Mouse (Mus musculus): ENCODE data around the gene Ttll5. TPM values are rescaled to one million over a fixed set of nuclear protein-coding genes. Genes with fewer than 3 reads are reported as not detected.

The Ttll5 gene
- polyA plus RNA-seq, 1 experiment from 2014 or later: 3.7 TPM

DNA sequence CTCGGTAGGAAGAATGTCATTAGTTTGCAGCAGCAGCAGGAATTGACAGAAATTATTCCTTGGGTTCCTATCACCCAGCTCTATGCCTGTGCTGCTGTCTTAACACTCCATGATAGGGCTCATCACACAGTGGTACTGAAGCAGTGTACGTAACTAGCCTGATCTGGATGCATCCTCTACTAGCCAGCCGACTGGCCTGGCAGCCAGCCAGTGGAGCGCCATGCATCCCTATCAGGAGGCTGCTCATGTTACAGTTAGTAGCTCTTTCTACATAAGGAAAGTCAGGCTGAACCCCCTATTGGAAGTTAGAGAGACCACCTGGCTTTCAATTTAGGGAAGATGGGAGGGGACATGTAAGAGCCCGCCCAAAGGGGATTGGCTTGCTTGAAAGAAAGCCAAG lies 202.5 kb downstream of the Ttll5 start:
- 69% methylated on average over 5 of the region's 5 CpGs for WGBS
- no peak overlapping the region for H3K4me3 ChIP-seq (ENCODE audit: low read depth, low read length)
- ATAC-seq (ENCODE audit: low FRiP score, low TSS enrichment) (no peak), DNase-seq (ENCODE audit: low spot score) (no peak)
- TF ChIP-seq EP300 (optimal IDR thresholded peaks at IDR 0.05) (no peak), CTCF (IDR thresholded peaks at IDR 0.05; ENCODE audit: low read depth) (no peak)
- H3K4me2 ChIP-seq (replicated peaks; ENCODE audit: low read depth): no peak overlapping the region
- peaks cover 3% of the 10 kb centered on the region; the same call in 1 of the 2 replicates for H3K4me1 ChIP-seq (replicated peaks; ENCODE audit: control insufficient read depth, insufficient read depth)
- no peak overlapping the region for H3K27ac ChIP-seq (replicated peaks)
- H3K27me3 ChIP-seq (ENCODE audit: control insufficient read depth, insufficient read depth, low read length): no peaks in the 10 kb centered on the region
- H3K36me3 ChIP-seq (ENCODE audit: control insufficient read depth, insufficient read depth, low read length): no peaks in the 10 kb centered on the region
- H3K9ac ChIP-seq (ENCODE audit: low read length): no peak overlapping the region
- H3K9me3 ChIP-seq (ENCODE audit: control insufficient read depth, low read length): no peaks in the 10 kb centered on the region

GRCm38 (mm10) chr12:86027747-86028146 lies 203.3 kb downstream of the Ttll5 start:
- no peaks in the 10 kb centered on the region for H3K27me3 ChIP-seq (ENCODE audit: control insufficient read depth, insufficient read depth, low read length)
- DNase-seq (ENCODE audit: low spot score) (no peak), ATAC-seq (ENCODE audit: low FRiP score, low TSS enrichment) (no peak)
- no peak overlapping the region for H3K9ac ChIP-seq (ENCODE audit: low read length)
- no peak overlapping the region for H3K4me2 ChIP-seq (replicated peaks; ENCODE audit: low read depth)
- H3K9me3 ChIP-seq (ENCODE audit: control insufficient read depth, low read length): no peaks in the 10 kb centered on the region
- no peak overlapping the region for H3K4me3 ChIP-seq (ENCODE audit: low read depth, low read length)
- no peaks in the 10 kb centered on the region for H3K36me3 ChIP-seq (ENCODE audit: control insufficient read depth, insufficient read depth, low read length)
- no peak overlapping the region for H3K27ac ChIP-seq (replicated peaks)
- no peak for TF ChIP-seq CTCF (IDR thresholded peaks at IDR 0.05; ENCODE audit: low read depth)
- no peak for TF ChIP-seq EP300 (optimal IDR thresholded peaks at IDR 0.05)
- WGBS: 74% methylated on average over 1 of the region's 1 CpGs
- peaks cover 3% of the 10 kb centered on the region; the same call in 1 of the 2 replicates for H3K4me1 ChIP-seq (replicated peaks; ENCODE audit: control insufficient read depth, insufficient read depth)

DNA sequence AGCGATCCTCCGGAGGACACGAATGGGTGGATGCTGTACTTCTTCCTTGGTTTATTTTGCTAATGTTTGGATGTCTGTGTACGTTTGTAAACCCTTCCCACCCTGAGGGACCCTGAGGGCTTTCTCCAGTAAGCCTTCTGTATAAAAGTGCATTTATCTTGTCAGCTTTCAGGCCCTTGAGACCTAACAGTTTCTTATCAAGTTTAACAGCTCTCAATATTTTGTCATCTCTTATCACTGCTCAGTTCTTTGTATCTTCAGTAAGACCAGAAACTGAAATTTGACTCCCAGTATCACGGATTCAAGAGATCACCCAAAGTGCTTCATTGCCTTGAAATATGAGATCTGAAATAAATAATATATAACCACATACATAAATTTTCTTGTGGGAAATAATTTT lies 206.5 kb downstream of the Ttll5 start:
- Histone ChIP-seq H3K4me1 (replicated peaks; ENCODE audit: control insufficient read depth, insufficient read depth) (no peaks in the 10 kb centered on the region), H3K4me2 (replicated peaks; ENCODE audit: low read depth) (no peak overlapping the region), H3K9ac (ENCODE audit: low read length) (no peak overlapping the region), H3K27me3 (ENCODE audit: control insufficient read depth, insufficient read depth, low read length) (no peaks in the 10 kb centered on the region), H3K4me3 (ENCODE audit: low read depth, low read length) (no peak overlapping the region), H3K27ac (replicated peaks) (no peak overlapping the region), H3K36me3 (ENCODE audit: control insufficient read depth, insufficient read depth, low read length) (no peaks in the 10 kb centered on the region), H3K9me3 (ENCODE audit: control insufficient read depth, low read length) (no peaks in the 10 kb centered on the region)
- DNase-seq (ENCODE audit: low spot score) (no peak), ATAC-seq (ENCODE audit: low FRiP score, low TSS enrichment) (no peak)
- no peak for TF ChIP-seq EP300 (optimal IDR thresholded peaks at IDR 0.05)
- no peak for TF ChIP-seq CTCF (IDR thresholded peaks at IDR 0.05; ENCODE audit: low read depth)
- 63% methylated on average over 5 of the region's 5 CpGs for WGBS

DNA sequence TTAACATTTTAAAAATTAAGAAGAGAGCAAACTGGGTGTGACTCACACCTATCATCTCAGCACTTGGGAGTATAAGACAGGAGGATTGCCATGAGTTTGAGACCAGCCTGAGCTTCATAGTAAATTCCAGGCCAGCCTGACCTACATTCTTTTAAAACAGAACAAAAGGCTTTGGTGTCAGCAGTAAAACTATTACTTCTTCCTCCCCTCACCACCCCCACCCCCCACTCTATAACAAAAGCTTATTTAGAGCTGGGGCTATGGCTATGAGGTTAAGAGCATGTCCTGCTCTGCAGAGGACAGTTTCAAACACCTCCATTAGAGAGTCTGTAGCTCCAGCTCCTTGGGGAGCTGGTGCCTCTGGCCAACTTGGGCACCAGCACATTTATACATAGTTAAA lies 211.1 kb downstream of the Ttll5 start:
- TF ChIP-seq EP300 (optimal IDR thresholded peaks at IDR 0.05) (no peak), CTCF (IDR thresholded peaks at IDR 0.05; ENCODE audit: low read depth) (no peak)
- Histone ChIP-seq H3K9me3 (ENCODE audit: control insufficient read depth, low read length) (no peaks in the 10 kb centered on the region), H3K4me1 (replicated peaks; ENCODE audit: control insufficient read depth, insufficient read depth) (no peaks in the 10 kb centered on the region), H3K4me2 (replicated peaks; ENCODE audit: low read depth) (no peak overlapping the region), H3K36me3 (ENCODE audit: control insufficient read depth, insufficient read depth, low read length) (no peaks in the 10 kb centered on the region), H3K4me3 (ENCODE audit: low read depth, low read length) (no peak overlapping the region), H3K27ac (replicated peaks) (no peak overlapping the region), H3K9ac (ENCODE audit: low read length) (no peak overlapping the region), H3K27me3 (ENCODE audit: control insufficient read depth, insufficient read depth, low read length) (no peaks in the 10 kb centered on the region)
- ATAC-seq (ENCODE audit: low FRiP score, low TSS enrichment): no peak
- DNase-seq (ENCODE audit: low spot score): no peak

DNA sequence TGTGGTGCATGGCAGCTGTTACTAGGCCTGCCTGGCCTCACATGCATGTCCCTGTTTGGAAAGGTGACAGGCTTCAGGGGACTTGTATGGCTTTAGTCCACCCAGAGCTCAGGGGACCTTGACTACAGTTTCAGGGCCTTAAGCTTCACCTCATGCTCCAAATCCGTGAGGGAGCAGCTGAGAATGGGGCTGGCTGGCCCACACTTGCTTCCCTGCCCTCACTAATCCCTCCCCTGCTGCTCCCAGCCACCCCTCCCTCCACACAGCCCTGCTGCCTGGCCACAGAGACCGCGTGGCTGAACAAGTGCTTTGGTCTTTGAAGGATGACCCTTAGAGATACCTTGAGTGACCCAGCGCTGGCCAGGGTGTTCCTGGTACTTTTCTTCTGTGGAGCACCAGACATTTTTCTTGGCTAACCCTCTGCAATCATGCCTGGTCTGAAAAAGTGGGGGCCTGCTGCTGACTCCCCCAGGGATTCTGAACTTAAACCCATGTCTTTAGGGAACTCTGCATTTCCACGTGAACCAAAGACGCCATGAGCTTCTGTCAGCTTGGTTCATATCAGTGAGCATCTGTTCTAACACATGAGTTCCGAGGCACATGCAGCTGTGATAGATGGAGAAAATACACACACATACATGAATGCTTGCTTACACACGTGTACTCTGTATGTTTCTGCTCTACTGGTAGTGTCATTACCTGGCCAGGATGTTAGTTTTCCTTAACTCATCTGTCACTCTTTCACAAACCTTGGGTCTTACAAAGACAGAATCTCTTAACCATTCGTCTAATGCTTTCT lies 212.1 kb downstream of the Ttll5 start:
- no peak overlapping the region for H3K4me2 ChIP-seq (replicated peaks; ENCODE audit: low read depth)
- no peak overlapping the region for H3K4me3 ChIP-seq (ENCODE audit: low read depth, low read length)
- H3K9ac ChIP-seq (ENCODE audit: low read length): no peak overlapping the region
- DNase-seq (ENCODE audit: low spot score): no peak
- no peaks in the 10 kb centered on the region for H3K4me1 ChIP-seq (replicated peaks; ENCODE audit: control insufficient read depth, insufficient read depth)
- TF ChIP-seq EP300 (optimal IDR thresholded peaks at IDR 0.05) (no peak), CTCF (IDR thresholded peaks at IDR 0.05; ENCODE audit: low read depth) (no peak)
- no peaks in the 10 kb centered on the region for H3K36me3 ChIP-seq (ENCODE audit: control insufficient read depth, insufficient read depth, low read length)
- 63% methylated on average over 9 of the region's 9 CpGs for WGBS
- no peak overlapping the region for H3K27ac ChIP-seq (replicated peaks)
- no peak for ATAC-seq (ENCODE audit: low FRiP score, low TSS enrichment)
- H3K27me3 ChIP-seq (ENCODE audit: control insufficient read depth, insufficient read depth, low read length): no peaks in the 10 kb centered on the region
- no peaks in the 10 kb centered on the region for H3K9me3 ChIP-seq (ENCODE audit: control insufficient read depth, low read length)

- Histone ChIP-seq H3K4me3 (ENCODE audit: low read depth, low read length) (no peak overlapping the region), H3K9me3 (ENCODE audit: control insufficient read depth, low read length) (no peaks in the 10 kb centered on the region), H3K4me2 (replicated peaks; ENCODE audit: low read depth) (no peak overlapping the region), H3K4me1 (replicated peaks; ENCODE audit: control insufficient read depth, insufficient read depth) (no peaks in the 10 kb centered on the region), H3K9ac (ENCODE audit: low read length) (no peak overlapping the region), H3K27ac (replicated peaks) (0 out of 2 replicates have a peak overlapping the region, but pooled peaks have one; percentile 18), H3K27me3 (ENCODE audit: control insufficient read depth, insufficient read depth, low read length) (no peaks in the 10 kb centered on the region), H3K36me3 (ENCODE audit: control insufficient read depth, insufficient read depth, low read length) (no peaks in the 10 kb centered on the region)
- no peak for DNase-seq (ENCODE audit: low spot score)
- peak; percentile 42 for ATAC-seq (ENCODE audit: low FRiP score, low TSS enrichment)
- TF ChIP-seq CTCF (IDR thresholded peaks at IDR 0.05; ENCODE audit: low read depth) (no peak), EP300 (optimal IDR thresholded peaks at IDR 0.05) (no peak)
- WGBS: 44% methylated on average over 12 of the region's 12 CpGs
Observed at GRCm38 (mm10) chr12:86037235-86037921, 212.9 kb downstream of the Ttll5 start.

All from stomach, postnatal 0 days (tissue).